Mouse (Mus musculus): ENCODE measurements at regions not wholly inside any gene's neighbourhood (a gene's known extent, or its start where the extent isn't known, plus 50 kb on each side); places are given as distances from the start of the nearest gene placed in this dataset.

- DNase-seq: no peak
Observed at GRCm38 (mm10) chr9:98685548-98685947, 84.1 kb upstream of the Mrps22 start.

- DNase-seq: no peak
Observed at GRCm38 (mm10) chr9:98684336-98684735, 82.9 kb upstream of the Mrps22 start.

GRCm38 (mm10) chr9:98675612-98676011, 74.2 kb upstream of the Mrps22 start:
- DNase-seq: no peak

GRCm38 (mm10) chr9:98673461-98674114, 72.1 kb upstream of the Mrps22 start:
- DNase-seq: no peak

GRCm38 (mm10) chr9:98672361-98672760, 70.9 kb upstream of the Mrps22 start:
- no peak for DNase-seq

- DNase-seq: no peak
Observed at GRCm38 (mm10) chr9:98668423-98669330, 67.2 kb upstream of the Mrps22 start.

GRCm38 (mm10) chr9:98667072-98667471, 65.6 kb upstream of the Mrps22 start:
- no peak for DNase-seq

- peak; percentile 36 for DNase-seq
Observed at GRCm38 (mm10) chr9:98663011-98663410, 61.6 kb upstream of the Mrps22 start.

- no peak for DNase-seq
Observed at GRCm38 (mm10) chr9:98651681-98652080, 50.2 kb upstream of the Mrps22 start.

All from embryo, embryonic 11 days (tissue).